9 mouse cellular contexts compared by ENCODE assay signal in the genomic region with DNA sequence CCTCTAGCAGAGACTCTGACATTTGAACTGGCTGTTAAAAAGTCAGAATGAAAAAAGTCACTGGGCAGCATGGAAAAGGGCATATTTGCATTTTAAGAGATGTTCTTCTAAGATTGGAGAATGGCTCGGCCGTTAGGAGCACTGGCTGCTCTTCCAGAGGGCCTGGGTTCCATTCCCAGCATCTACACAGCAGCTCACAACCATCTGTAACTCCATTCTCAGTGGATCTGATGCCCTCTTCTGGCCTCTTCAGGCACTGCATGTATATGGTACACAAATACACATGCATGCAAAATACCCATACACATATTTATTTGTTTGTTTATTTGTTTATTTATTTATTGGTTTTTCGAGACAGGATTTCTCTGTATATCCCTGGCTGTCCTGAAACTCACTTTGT. TPM values are rescaled to one million over a fixed set of nuclear protein-coding genes. Genes with fewer than 3 reads are reported as not detected.
A peak's percentile ranks its signal among the peaks of the same experiment; 100 is the strongest.
DNase-seq lines count a peak whose midpoint lies in the region; ATAC-seq and TF ChIP-seq lines count a peak whose summit lies in the region.
"Had no signal": no experiment of that assay in that cellular context is flagged by ENCODE, and none has a peak within 500 bp of the region (broad histone marks: within the 10 kb centered on the region; RNA-seq: fewer than 3 reads in every experiment).

No protein-coding gene starts in this region.

- H3K4me2 ChIP-seq in lung, embryonic 14.5 days = no peak overlapping the region

- H3K4me3 ChIP-seq in lung, embryonic 14.5 days (ENCODE audit: low read depth, low read length) = no peak overlapping the region
- H3K4me3 ChIP-seq in hindbrain, embryonic 10.5 days = no peak overlapping the region
- H3K4me3 ChIP-seq: neural tube, embryonic 12.5 days had no signal

- no peaks in the 10 kb centered on the region for H3K36me3 ChIP-seq in lung, embryonic 14.5 days (ENCODE audit: insufficient read depth)
- peaks cover 2% of the 10 kb centered on the region; the same call in 1 of the 2 replicates for H3K36me3 ChIP-seq in hindbrain, embryonic 10.5 days

- ATAC-seq in lung, embryonic 14.5 days (ENCODE audit: insufficient read depth) = no peak
- ATAC-seq in megakaryocyte progenitor cell, adult 5-6 weeks (replicated peaks; ENCODE audit: poor library complexity) = no peak

- no peaks in the 10 kb centered on the region for H3K27me3 ChIP-seq in lung, embryonic 14.5 days (ENCODE audit: insufficient read depth, low read length)
- peaks cover 7% of the 10 kb centered on the region; the same call in 1 of the 2 replicates for H3K27me3 ChIP-seq in hindbrain, embryonic 10.5 days (ENCODE audit: insufficient read depth, poor library complexity, severe bottlenecking)
- H3K27me3 ChIP-seq: neural tube, embryonic 12.5 days had no signal

- 72% methylated on average over 3 of the region's 3 CpGs for WGBS in lung, embryonic 14.5 days
- WGBS in hindbrain, embryonic 10.5 days = 76% methylated on average over 3 of the region's 3 CpGs

- H3K9ac ChIP-seq in lung, embryonic 14.5 days = no peak overlapping the region
- H3K9ac ChIP-seq: neural tube, embryonic 12.5 days had no signal

- H3K27ac ChIP-seq in lung, embryonic 14.5 days (ENCODE audit: low read depth) = no peak overlapping the region
- H3K27ac ChIP-seq in hindbrain, embryonic 10.5 days = no peak overlapping the region
- H3K27ac ChIP-seq: neural tube, embryonic 12.5 days had no signal

- peaks cover 10% of the 10 kb centered on the region for H3K4me1 ChIP-seq in lung, embryonic 14.5 days (ENCODE audit: insufficient read depth)
- H3K4me1 ChIP-seq in hindbrain, embryonic 10.5 days (replicated peaks) = peaks cover 23% of the 10 kb centered on the region

- no peaks in the 10 kb centered on the region for H3K9me3 ChIP-seq in lung, embryonic 14.5 days (ENCODE audit: low read depth, low read length)
- H3K9me3 ChIP-seq in hindbrain, embryonic 10.5 days = 0 out of 2 replicates have a peak, but pooled peaks cover 2% of the 10 kb centered on the region
- H3K9me3 ChIP-seq: neural tube, embryonic 12.5 days had no signal

- DNase-seq in adrenal gland, postnatal 14 days = peak; percentile 36
- no peak for DNase-seq in adrenal gland, postnatal 25 days
- DNase-seq in lung, embryonic 14.5 days = peak; percentile 49
- no peak for DNase-seq in lung, postnatal 25 days (ENCODE audit: low spot score)
- peak; percentile 39 to 74 for DNase-seq in kidney, postnatal 36 days
- peak; percentile 65 for DNase-seq in thymus, postnatal 14 days
- DNase-seq in hindbrain, embryonic 10.5 days (ENCODE audit: low spot score) = no peak

- TF ChIP-seq CTCF in lung, embryonic 14.5 days (IDR thresholded peaks at IDR 0.05; ENCODE audit: low read depth) = peak; percentile 60

RNA-seq across cellular contexts. Expression of a gene that starts 0.7 kb away (rescaled TPM):
- total RNA-seq in adrenal gland, postnatal 14 days (2021) = 17.6 and 20.7 TPM in 2 replicates
- total RNA-seq in adrenal gland, postnatal 25 days (2021) = 18.5 and 34.8 TPM in 2 replicates
- 9.2 and 9.6 TPM in 2 replicates for polyA plus RNA-seq in lung, embryonic 14.5 days (2014; fragmentation: Nextera tagmentation; extraction: Ambion mirVana)
- 4.1 and 4.7 TPM in 2 replicates for total RNA-seq in megakaryocyte progenitor cell, adult 5-6 weeks (2015)
- total RNA-seq in megakaryocyte progenitor cell, adult 5-6 weeks (2017) = 3.4 and 8.3 TPM in 2 replicates
- polyA plus RNA-seq in hindbrain, embryonic 10.5 days (2016; fragmentation: Nextera tagmentation; extraction: Ambion mirVana) = 2.4 and 3.3 TPM in 2 replicates

RNA-seq across cellular contexts. Expression of a gene that starts 17.8 kb away (rescaled TPM):
- total RNA-seq in adrenal gland, postnatal 14 days (2021) = 0.30 TPM in 1 of 2 replicates, not detected in the other
- total RNA-seq in adrenal gland, postnatal 25 days (2021) = 0.27 TPM in 1 of 2 replicates, not detected in the other
- polyA plus RNA-seq in lung, embryonic 14.5 days (2014; fragmentation: Nextera tagmentation; extraction: Ambion mirVana) = 0.11 and 0.13 TPM in 2 replicates
- total RNA-seq in megakaryocyte progenitor cell, adult 5-6 weeks (2015) = 0.35 and 0.54 TPM in 2 replicates
- total RNA-seq in megakaryocyte progenitor cell, adult 5-6 weeks (2017) = not detected in 2 replicates
- 0.14 TPM in 1 of 2 replicates, not detected in the other for polyA plus RNA-seq in hindbrain, embryonic 10.5 days (2016; fragmentation: Nextera tagmentation; extraction: Ambion mirVana)

RNA-seq across cellular contexts. Expression of a gene that starts 19.3 kb away (rescaled TPM):
- total RNA-seq in adrenal gland, postnatal 14 days (2021) = 19.0 and 28.8 TPM in 2 replicates
- 39.1 and 43.4 TPM in 2 replicates for total RNA-seq in adrenal gland, postnatal 25 days (2021)
- 2.4 and 2.7 TPM in 2 replicates for polyA plus RNA-seq in lung, embryonic 14.5 days (2014; fragmentation: Nextera tagmentation; extraction: Ambion mirVana)
- 3.9 and 7.4 TPM in 2 replicates for total RNA-seq in megakaryocyte progenitor cell, adult 5-6 weeks (2015)
- total RNA-seq in megakaryocyte progenitor cell, adult 5-6 weeks (2017) = 1.6 and 2.5 TPM in 2 replicates
- polyA plus RNA-seq in hindbrain, embryonic 10.5 days (2016; fragmentation: Nextera tagmentation; extraction: Ambion mirVana) = 4.3 and 7.2 TPM in 2 replicates

RNA-seq across cellular contexts. Expression of a gene that starts 28.6 kb away (rescaled TPM):
- 1.1 and 2.5 TPM in 2 replicates for total RNA-seq in adrenal gland, postnatal 14 days (2021)
- 2.0 and 3.7 TPM in 2 replicates for total RNA-seq in adrenal gland, postnatal 25 days (2021)
- polyA plus RNA-seq in lung, embryonic 14.5 days (2014; fragmentation: Nextera tagmentation; extraction: Ambion mirVana) = not detected in 2 replicates
- not detected in 2 replicates for total RNA-seq in megakaryocyte progenitor cell, adult 5-6 weeks (2015)
- total RNA-seq in megakaryocyte progenitor cell, adult 5-6 weeks (2017) = not detected in 2 replicates
- not detected in 2 replicates for polyA plus RNA-seq in hindbrain, embryonic 10.5 days (2016; fragmentation: Nextera tagmentation; extraction: Ambion mirVana)
- polyA plus RNA-seq: neural tube, embryonic 12.5 days had no signal

RNA-seq across cellular contexts. Expression of a gene that starts 35.2 kb away (rescaled TPM):
- 33.1 and 34.4 TPM in 2 replicates for total RNA-seq in adrenal gland, postnatal 14 days (2021)
- total RNA-seq in adrenal gland, postnatal 25 days (2021) = 32.7 and 36.2 TPM in 2 replicates
- polyA plus RNA-seq in lung, embryonic 14.5 days (2014; fragmentation: Nextera tagmentation; extraction: Ambion mirVana) = 20.9 and 21.9 TPM in 2 replicates
- total RNA-seq in megakaryocyte progenitor cell, adult 5-6 weeks (2015) = 106 and 109 TPM in 2 replicates
- total RNA-seq in megakaryocyte progenitor cell, adult 5-6 weeks (2017) = 28.9 and 45.7 TPM in 2 replicates
- 21.1 and 22.8 TPM in 2 replicates for polyA plus RNA-seq in hindbrain, embryonic 10.5 days (2016; fragmentation: Nextera tagmentation; extraction: Ambion mirVana)

Comparison
In these comparisons a context has a peak if more than half of its experiments do, and no peak if none do; other contexts are left out.
1. DNase-seq: peak in adrenal gland, postnatal 14 days (single experiment), lung, embryonic 14.5 days (single experiment), kidney, postnatal 36 days (2 of 2) and thymus, postnatal 14 days (single experiment); none in adrenal gland, postnatal 25 days (single experiment), lung, postnatal 25 days (single experiment) and hindbrain, embryonic 10.5 days (single experiment).